Mouse (Mus musculus) ES-E14 (cell line): ENCODE measurements at regions not wholly inside any gene's neighbourhood (a gene's known extent, or its start where the extent isn't known, plus 50 kb on each side); places are given as distances from the start of the nearest gene placed in this dataset.

Source experiments
- DNase-seq: peaks from one replicate; pipeline ENCODE4 v3.0.0-alpha.2; 2013; ENCODE audit warnings: low read depth, low spot score
- H3K27ac ChIP-seq: 2 replicates; pipeline ENCODE4 v1.5.1; 2012; ENCODE audit warnings: low read depth, mild to moderate bottlenecking, low read length, moderate library complexity, mixed read lengths; ENCODE audit not compliant: poor library complexity, insufficient read depth, severe bottlenecking
- H3K36me3 ChIP-seq: 2 replicates; pipeline ENCODE4 v1.6.1; 2012; ENCODE audit warnings: mild to moderate bottlenecking, low read length, moderate library complexity, mixed read lengths; ENCODE audit not compliant: control insufficient read depth, poor library complexity, insufficient read depth, severe bottlenecking
- H3K4me1 ChIP-seq, 2 experiments: fragments of 150-350 bp in 1 of 2; sonication (generic) in 1 of 2; 2 replicates each; pipeline ENCODE4 v1.6.1; 2012; ENCODE audit warnings: low read length in 2 of 2, mild to moderate bottlenecking in 1 of 2, mixed read lengths in 1 of 2; ENCODE audit not compliant: control insufficient read depth in 2 of 2, insufficient read depth in 2 of 2, poor library complexity in 1 of 2
- H3K4me3 ChIP-seq, 2 experiments: fragments of 150-350 bp in 1 of 2; sonication (generic) in 1 of 2; 2 replicates each; pipeline ENCODE4 v1.5.1; 2012; ENCODE audit warnings: low read length in 2 of 2, low read depth in 1 of 2, mild to moderate bottlenecking in 1 of 2, mixed read lengths in 1 of 2; ENCODE audit not compliant: insufficient read depth in 1 of 2, poor library complexity in 1 of 2, severe bottlenecking in 1 of 2
- H3K9ac ChIP-seq: 2 replicates; pipeline ENCODE4 v1.6.1; 2012; ENCODE audit warnings: low read depth, mild to moderate bottlenecking, low read length, mixed read lengths; ENCODE audit not compliant: poor library complexity, insufficient read depth, severe bottlenecking
- H3K9me3 ChIP-seq: fragments of 150-350 bp; sonication (generic); 2 replicates; pipeline ENCODE4 v1.6.1; 2012; ENCODE audit warnings: low read depth, mild to moderate bottlenecking, low read length; ENCODE audit not compliant: control insufficient read depth, insufficient read depth
- CHD2 ChIP-seq: IDR thresholded peaks from 2 replicates; pipeline ENCODE4 v1.6.1; 2014; ENCODE audit warnings: mild to moderate bottlenecking, low read depth, low read length, inconsistent platforms
- HCFC1 ChIP-seq: IDR thresholded peaks from 2 replicates; pipeline ENCODE4 v1.6.1; 2012; ENCODE audit warnings: low read length, inconsistent platforms, borderline replicate concordance; ENCODE audit not compliant: insufficient read depth
- MAFK ChIP-seq: IDR thresholded peaks from 2 replicates; pipeline ENCODE4 v1.6.1; 2014; ENCODE audit warnings: mild to moderate bottlenecking, low read depth, low read length, inconsistent platforms; ENCODE audit not compliant: insufficient read depth
- ZC3H11A ChIP-seq: IDR thresholded peaks from 2 replicates; pipeline ENCODE4 v1.6.1; 2012; ENCODE audit warnings: low read depth, mild to moderate bottlenecking, inconsistent platforms, low read length, borderline replicate concordance
- ZNF384 ChIP-seq: IDR thresholded peaks from 2 replicates; pipeline ENCODE4 v1.6.1; 2012; ENCODE audit warnings: low read depth, low read length, inconsistent platforms
- in situ Hi-C, 2 experiments: fragments of 600-800 bp; cut with MboI; formaldehyde crosslinking; loops; one replicate each; pipeline ENCODE4 v1.15.1; 2025; ENCODE audit warnings: low sequenced_read_pairs in 2 of 2, inconsistent platforms in 1 of 2; ENCODE audit not compliant: unreplicated experiment in 2 of 2

GRCm38 (mm10) chr1:152281201-152281600, 105.3 kb downstream of the Tsen15 start:
- no peaks in the 10 kb centered on the region for H3K36me3 ChIP-seq
- no peaks in the 10 kb centered on the region for H3K4me1 ChIP-seq
- no peaks in the 10 kb centered on the region for H3K9me3 ChIP-seq
- no peak overlapping the region for H3K9ac ChIP-seq
- no peak for TF ChIP-seq CHD2
- no peak for TF ChIP-seq ZC3H11A
- no peak for TF ChIP-seq MAFK
- no peak for DNase-seq
- no peak overlapping the region for H3K4me3 ChIP-seq
- in situ Hi-C loops, result no loop called here
- no peak overlapping the region for H3K27ac ChIP-seq

- H3K4me3 ChIP-seq, result no peak overlapping the region
- H3K9ac ChIP-seq, result no peak overlapping the region
- no peak overlapping the region for H3K27ac ChIP-seq
- no peak for TF ChIP-seq CHD2
- TF ChIP-seq ZC3H11A, result peak; percentile 68
- peak; percentile 49 for DNase-seq
- peaks cover 1% of the 10 kb centered on the region; the same call in 1 of the 2 replicates for H3K36me3 ChIP-seq
- no peaks in the 10 kb centered on the region for H3K9me3 ChIP-seq
- H3K4me1 ChIP-seq, result no peaks in the 10 kb centered on the region
- in situ Hi-C loops, result no loop called here
Observed at GRCm38 (mm10) chr1:152280014-152280413, 106.5 kb downstream of the Tsen15 start.

DNA sequence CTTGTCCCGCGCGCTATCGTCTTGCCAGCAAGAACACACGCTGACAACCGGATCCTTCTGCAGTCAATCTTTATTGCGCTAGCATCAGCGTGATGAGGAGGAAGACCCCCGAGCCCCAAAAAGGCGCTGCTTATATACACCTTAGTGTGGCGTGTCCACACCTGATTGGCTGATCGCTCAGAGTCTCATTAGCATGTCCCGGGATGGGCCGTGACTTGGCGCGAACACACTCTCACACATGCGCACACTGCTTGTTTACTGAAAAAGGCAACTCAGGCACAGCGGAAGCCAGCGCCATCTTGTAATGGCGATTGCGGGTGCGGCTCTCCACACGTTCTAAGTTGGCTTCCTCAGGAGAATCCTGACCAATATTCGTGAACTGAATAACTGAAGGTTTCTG, 111.5 kb downstream of the Tsen15 start:
- in situ Hi-C loops, result no loop called here
- H3K9me3 ChIP-seq, result no peaks in the 10 kb centered on the region
- no peak overlapping the region for H3K9ac ChIP-seq
- no peak overlapping the region for H3K4me3 ChIP-seq
- TF ChIP-seq CHD2 (no peak), ZNF384 (no peak), MAFK (no peak), HCFC1 (no peak), ZC3H11A (no peak)
- H3K27ac ChIP-seq, result no peak overlapping the region
- H3K4me1 ChIP-seq, result no peaks in the 10 kb centered on the region
- no peak for DNase-seq
- peaks cover 2% of the 10 kb centered on the region; the same call in 1 of the 2 replicates for H3K36me3 ChIP-seq

DNA sequence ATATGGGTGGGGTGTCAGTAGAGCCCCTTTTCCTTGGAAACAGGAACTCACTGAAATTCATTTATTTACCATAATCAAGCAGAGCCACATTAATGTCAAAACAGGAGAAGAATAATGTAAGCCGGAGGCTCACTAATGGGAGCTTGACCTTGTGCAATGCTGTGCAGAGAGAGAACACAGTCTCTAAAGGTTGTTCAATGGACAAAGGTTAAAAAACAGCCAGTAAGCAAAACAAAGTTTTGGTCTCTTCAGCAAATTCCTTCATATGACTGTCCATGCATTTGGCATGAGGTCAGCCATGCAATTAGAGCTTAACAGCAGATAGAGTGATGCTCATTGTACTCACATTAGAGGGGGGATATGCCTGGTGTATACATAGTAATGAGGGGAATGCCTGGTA, 113.1 kb downstream of the Tsen15 start:
- Histone ChIP-seq H3K9ac (no peak overlapping the region), H3K4me1 (no peaks in the 10 kb centered on the region), H3K9me3 (no peaks in the 10 kb centered on the region), H3K36me3 (peaks cover 2% of the 10 kb centered on the region; the same call in 1 of the 2 replicates), H3K4me3 (no peak overlapping the region), H3K27ac (no peak overlapping the region)
- no peak for DNase-seq
- TF ChIP-seq CHD2 (no peak), ZC3H11A (no peak), MAFK (no peak), HCFC1 (no peak), ZNF384 (no peak)
- in situ Hi-C loops, result no loop called here

DNA sequence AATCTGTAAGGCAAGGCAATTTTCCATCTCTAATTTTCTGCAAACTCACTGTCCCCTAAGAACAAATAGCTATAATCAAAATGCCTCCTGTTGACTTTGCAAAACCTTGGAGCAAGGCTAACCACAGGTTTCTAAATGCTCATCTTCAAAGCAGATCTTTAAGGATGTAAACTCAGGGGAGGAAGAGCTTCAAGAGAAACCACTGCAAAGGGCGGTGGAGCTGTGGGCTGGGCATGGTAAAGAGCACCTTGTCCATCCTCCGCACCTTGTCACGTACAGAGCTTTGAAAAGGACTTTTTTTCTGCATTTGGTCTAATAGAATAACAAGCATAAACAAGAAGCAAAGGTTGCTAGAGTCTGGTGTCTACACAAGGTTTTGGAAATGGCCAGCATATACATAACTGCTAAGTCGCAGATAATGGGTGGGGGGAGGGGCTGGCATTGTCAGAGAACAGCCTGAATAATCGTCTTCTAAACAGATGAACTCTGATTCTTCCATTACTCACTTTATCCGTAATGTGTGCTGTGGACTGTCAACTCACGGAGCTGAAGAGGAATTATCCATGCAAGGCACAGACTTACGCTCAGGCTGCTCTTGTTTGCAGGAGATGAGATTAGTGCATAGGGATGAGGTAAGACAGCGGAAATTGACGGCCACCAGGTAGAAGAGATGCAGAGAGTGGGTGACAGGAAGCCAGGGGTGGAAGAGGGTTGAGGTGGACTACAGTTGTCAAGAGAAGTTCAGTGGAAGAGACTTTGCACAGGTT, 116.4 kb downstream of the Tsen15 start:
- Histone ChIP-seq H3K27ac (no peak overlapping the region), H3K4me3 (no peak overlapping the region), H3K9ac (no peak overlapping the region), H3K36me3 (peaks cover 2% of the 10 kb centered on the region; the same call in 1 of the 2 replicates), H3K9me3 (no peaks in the 10 kb centered on the region), H3K4me1 (no peaks in the 10 kb centered on the region)
- in situ Hi-C loops, result no loop called here
- TF ChIP-seq ZC3H11A (no peak), MAFK (no peak), CHD2 (no peak), ZNF384 (no peak)
- DNase-seq, result no peak
